Mouse (Mus musculus): Measurements from ENCODE around the gene Rin3.
A peak's percentile ranks its signal among the peaks of the same experiment; 100 is the strongest.
"Not testable (repeated sequence)": the region's sequence is repeated elsewhere in the genome, so short reads cannot be mapped to it uniquely, and the experiment has no call there.

Rin3 gene

DNA sequence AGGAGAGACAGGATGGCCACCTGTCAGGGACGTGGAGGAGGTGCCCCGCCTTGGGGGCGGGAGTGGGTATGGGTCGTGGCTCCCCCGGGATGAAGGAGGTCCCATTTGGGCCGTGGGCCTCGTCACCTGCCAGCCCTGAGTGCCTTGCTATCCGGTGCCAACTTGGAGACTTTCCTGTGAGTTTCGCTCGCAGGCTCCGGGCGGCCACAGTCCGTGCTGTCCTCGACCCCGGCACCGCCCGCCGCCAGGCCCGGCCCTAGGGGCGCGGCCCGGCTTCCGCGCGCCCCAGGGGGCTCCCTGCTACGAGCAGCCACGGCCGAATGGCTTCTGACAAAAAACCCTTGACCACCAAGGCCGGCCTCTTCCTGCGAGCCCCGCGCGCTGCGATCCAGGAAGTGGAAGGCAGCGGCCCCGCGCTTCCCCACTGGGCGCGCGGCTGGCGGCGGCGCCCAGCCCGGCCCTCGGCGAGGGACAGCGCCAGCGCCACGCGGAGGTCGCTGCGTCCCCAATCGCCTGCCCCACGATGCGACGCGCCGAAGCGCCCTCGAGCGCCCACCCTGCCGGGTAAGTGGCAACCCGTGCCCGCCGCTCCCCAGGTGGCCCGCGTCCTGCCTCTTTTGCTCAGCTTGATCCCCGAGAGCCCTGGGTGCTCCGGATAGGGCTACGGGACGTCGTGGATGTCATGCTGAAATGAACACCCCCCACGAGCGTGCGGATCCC, at the start of gene Rin3:
Gene Rin3, plus strand, starts transcription at position 286 of the 720 bp plus-strand sequence.
- no peak for DNase-seq (ENCODE audit: low read depth, low spot score)

DNA sequence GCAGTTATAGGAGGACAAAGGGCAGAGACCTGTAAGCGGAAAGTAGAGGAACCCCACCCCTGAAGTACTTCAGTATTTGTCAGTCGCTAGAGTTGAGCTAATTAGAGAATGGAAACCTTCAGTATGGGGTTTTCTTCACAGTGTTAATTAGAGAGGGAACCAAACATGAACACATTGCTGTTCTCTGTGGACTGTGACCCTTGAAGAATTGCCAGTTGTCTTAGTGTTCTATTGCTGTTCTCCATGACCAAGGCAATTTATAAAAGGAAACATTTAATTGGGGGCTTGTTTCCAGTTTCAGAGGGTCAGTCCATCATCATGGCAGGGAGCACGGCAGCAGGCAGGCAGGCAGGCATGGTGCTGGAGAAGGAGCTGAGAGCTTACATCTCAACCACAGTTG, 47.3 kb upstream of the Rin3 start:
- no peak for DNase-seq (ENCODE audit: low read depth, low spot score)

DNA sequence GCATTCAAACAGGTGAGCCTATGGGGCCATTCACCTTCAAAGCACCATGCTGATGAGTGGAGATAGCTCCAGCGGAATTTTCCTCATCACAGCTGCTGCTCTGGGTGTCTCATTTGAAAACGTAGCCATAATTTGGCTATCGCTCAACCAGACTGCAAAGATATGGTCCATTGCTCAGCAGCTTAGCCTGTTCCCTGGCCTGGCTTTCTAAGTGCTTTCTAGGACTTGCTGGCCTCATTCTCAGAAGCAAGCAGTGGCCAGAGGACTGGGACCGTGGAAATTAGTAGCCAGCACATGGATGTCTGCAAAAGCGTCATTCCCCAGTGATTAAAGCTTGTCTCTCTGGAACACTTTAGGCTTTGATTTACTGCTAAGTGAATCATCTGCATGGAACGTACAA, 46.5 kb upstream of the Rin3 start:
- DNase-seq (ENCODE audit: low read depth, low spot score), result no peak

DNA sequence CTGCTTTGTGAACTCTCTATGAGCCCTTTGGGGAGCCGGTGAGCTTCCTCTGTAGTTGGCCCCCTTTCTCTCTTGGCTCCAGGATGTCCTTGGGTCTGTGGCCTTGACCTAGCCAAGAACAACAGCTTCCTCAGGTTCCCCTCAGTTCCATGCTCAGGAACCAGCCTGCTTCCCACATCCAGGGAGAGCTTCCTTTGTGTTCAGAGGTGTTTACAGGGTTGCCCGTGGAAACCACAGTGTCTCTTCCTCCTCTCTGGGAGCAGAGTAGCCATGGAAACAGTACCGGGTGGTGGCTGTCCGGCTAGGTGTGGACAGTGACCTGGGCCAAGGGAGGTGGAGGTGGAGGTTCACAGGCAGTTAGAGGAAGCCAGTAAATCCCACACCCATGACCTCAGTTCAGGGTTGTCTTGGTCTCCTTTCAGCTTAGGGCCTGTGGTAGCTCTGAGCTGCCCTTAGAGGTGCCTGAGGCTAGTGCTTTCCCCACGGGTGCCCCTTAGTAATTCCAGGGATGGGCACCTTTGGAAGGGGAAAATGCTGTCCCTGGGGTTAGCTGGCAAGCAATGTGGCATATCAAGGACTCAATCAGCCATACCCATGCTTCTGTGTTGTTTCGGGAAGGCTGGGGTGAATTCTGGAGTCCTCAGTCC, 40.6 kb upstream of the Rin3 start:
- DNase-seq (ENCODE audit: low read depth, low spot score), result no peak

DNA sequence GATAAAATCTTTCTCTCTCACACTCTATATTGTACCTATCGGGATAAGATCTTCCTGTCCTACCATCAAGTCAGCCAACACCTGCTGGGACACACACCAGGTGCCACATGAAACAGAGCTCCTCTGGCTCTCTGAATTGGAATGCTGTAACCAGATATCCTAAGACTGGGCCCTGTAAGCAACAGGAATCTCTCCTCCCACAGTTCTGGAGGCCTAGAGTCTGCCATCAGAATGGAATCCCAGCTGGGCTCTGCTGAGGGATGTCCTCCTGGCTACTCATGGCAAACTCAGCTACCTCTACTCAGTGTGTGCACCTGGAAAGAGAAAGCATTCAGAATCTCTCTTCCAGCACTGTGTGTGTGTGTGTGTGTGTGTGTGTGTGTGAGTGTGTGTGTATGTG, 38.9 kb upstream of the Rin3 start:
- no peak for DNase-seq (ENCODE audit: low read depth, low spot score)

DNA sequence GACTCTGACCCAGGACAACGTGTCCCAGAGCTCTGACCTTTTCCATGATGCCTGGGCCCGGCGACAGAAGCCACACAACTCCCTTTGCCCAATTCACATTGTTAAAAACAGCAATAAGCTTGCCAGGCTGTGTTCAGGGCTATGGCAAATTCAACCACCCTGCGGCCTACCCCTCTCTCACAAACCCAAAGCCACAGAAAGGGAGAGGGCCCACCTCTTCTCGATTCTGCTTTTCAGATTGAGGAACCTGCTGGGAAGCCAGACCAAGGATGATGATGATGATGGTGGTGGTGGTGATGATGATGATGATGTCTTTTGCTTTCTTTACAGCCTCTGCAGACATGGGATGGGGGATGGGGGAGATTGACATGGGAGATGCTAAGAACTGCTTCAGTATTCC, 36.6 kb upstream of the Rin3 start:
- DNase-seq (ENCODE audit: low read depth, low spot score), result no peak

DNA sequence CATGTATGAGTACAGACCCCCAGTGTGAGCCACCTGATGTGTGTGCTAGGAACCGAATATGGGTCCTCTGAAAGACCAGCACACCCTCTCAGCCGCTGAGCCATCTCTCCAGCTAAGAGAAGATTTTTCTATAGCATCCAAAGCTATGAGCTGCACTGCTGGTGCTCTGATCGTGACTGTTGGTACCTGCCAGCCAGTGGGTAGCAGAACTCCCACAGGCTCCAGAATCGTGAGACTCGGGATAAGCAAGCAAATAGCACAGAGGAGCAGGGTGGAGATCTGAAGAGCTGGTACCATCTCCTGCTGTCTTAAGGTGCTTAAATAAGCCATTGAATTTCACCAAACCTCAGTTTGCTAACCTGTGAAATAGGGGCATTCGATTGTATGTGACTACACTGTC, 34.7 kb upstream of the Rin3 start:
- DNase-seq (ENCODE audit: low read depth, low spot score), result no peak

DNA sequence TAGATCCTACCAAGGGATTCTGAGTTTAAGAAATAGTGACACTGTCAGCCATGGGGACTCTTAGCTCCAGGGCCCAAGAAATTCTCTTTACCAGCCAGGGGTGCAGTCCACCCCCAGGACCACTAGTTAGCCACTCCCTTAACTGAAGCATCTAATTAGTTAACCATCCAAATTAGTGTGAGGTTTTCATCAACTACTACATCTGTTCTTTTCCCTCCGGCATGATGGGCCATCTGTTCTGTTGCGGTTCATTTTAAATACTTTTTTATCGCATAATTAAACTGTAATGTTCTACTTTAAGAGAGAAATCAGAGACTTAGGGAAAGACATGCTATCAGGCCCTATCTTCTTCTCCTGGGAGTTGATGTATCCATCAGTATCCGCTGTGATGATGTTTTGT, 32.5 kb upstream of the Rin3 start:
- peak; percentile 20 for DNase-seq (ENCODE audit: low read depth, low spot score)

DNA sequence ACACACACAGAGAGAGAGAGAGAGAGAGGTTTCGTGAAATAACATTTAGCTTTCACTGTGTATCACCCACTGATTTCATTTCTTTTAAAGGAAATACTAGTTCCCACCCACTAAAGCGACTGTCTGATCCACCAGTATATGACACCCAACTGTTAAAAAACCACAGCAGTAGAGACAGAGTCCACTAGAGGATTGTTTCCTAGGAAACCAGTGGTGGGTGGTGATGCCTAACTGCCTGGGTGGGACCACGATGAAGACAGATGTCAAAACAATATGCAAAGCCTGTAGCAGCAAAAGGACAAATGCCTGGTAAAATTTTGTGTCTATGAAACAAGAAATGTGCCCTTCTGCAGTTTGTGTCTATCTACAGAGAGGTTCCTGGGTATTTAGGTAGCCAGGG, 31.8 kb upstream of the Rin3 start:
- no peak for DNase-seq (ENCODE audit: low read depth, low spot score)

DNA sequence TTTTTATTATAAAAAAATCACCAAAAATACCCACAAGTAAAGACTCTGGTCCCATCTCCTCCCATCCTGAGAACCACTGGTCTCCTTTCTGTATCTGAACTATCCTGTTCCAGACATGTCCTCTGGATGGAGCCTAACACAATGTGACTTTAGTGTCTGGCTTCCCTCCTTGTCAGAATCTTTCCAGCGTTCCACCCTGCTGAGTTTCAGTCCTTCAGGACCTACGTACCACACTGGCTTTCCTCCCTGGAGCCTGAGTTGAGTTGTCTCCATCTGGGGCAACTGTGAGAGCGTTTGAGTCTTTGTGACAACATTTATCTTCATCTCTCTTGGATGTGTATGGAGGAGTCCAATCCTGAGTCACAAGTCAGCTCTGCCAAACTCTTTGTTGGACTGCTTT, 30.9 kb upstream of the Rin3 start:
- DNase-seq (ENCODE audit: low read depth, low spot score), result no peak

DNA sequence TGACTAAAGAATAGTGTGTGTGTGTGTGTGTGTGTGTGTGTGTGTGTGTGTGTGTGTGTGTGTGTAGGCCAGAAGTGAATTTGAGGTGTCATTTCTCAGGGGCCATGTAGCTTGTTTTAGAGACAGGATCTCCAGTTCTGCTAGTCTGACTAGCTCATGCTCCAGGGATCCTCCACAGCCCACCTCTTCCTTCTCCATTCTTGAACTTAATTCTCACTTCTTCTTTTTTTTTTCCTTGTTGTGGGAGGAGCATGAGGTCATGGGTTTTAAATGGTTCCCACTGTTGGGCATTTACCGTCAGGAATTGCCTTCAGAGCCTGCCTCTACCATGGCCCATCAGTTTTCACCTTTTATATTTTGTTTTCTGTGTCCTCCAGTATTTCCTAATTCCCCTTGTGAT, 30.3 kb upstream of the Rin3 start:
- DNase-seq (ENCODE audit: low read depth, low spot score), result no peak

DNA sequence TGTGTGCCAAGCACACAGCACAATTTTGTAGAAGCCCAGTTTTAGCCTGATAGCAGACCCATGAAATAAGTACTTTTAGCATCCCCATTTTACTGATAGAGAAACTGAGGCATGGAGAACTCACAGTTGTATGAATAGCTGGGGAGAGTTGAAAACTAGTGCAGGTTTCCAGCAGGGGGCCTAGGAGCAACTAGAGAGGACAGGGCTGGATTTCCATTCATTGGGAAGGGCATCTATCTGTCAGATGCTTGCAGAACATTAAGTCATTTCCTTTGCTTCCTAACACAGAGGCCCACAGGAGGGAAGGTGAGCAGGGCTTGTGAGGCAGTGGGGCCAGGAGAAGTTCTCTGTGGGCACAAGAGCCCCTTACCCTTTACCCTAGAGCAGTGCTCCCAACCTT, 27.8 kb upstream of the Rin3 start:
- no peak for DNase-seq (ENCODE audit: low read depth, low spot score)

DNA sequence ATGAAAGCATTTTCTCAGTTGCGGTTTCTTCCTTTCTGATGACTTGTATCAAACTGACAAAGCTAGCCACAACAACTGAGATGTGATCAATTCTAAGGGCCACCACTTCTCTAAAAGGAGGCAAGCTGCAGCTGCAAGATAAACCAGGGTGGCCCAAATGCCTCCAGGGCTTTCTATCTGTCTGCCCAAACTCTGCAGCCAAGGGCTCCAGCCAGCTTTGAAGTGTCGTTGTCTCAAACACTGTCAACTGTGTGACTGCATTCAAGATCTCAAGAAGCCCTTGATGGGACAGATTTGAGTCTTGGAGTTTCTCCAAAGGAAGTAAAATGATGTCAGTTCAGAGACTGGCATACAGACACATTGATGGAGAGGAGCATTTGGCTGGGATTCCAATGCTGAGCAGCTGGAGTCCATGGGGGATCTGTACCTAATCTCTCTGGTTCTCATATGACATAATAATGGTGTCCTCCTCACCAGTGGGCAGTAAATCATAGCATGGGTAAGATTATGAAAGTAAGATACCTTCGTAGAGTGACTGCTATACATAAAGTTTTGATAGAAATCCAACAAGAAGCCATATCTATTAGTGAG, 24.2 kb upstream of the Rin3 start:
- no peak for DNase-seq (ENCODE audit: low read depth, low spot score)

DNA sequence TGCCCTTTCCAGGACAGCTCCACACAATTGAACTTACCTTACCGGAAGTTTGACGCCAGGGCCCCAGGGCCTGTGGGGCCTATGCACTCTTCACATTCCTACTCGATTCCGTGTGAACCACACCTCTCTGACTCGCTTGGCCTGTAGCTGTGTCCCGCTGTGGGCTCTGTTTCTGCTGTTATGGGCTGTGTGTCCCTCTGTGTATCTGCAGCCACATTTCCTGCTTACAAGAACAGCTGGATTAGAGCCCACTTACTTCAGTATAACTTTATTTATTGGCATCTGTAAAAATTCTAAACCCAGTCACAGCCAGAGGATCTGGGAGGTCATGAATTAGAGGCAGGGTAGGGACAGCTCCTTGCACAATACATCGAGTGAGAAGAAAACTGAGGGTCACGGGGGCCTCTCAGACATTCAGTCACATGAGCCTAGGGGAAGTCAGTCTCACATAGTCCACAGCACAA, 20.9 kb upstream of the Rin3 start:
- DNase-seq (ENCODE audit: low read depth, low spot score), result no peak

DNA sequence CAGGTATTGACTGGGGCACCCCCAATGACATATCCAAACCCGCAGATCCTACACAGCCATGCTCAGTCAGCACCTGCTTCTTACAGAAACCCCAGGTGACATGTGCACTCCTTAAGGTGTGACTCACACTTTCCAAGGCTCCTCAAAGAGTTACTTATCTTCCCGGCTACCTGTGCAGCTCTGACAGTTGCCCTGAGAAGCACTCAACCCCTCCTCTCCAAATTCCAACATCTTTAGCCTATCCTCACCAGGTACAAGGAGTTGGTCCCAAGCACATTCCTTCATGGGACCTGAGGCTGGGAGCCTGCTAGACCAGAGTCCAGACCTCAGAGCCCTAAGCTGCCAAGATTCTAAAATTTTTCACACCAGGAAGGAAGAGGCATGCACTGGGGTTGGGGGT, 20.0 kb upstream of the Rin3 start:
- DNase-seq (ENCODE audit: low read depth, low spot score), result no peak

DNA sequence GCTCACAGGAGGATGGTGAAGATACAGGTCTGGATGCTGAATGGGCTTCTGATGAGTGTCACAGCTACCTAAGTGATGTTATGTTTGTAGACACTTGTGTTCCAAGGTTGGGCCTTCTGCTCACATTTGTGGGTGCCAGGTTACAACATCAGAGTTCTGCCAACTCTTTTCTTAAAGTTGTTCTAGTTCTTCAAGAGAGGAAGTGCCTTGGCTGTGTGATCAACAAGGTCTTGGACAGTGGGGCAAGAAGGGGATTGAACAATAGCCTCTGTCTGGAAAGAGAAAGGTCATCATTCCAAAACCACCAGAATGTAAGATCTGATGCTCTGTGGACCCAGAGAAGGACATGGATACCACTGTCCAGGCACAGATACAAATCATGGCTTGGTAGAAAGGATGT, 19.6 kb upstream of the Rin3 start:
- no peak for DNase-seq (ENCODE audit: low read depth, low spot score)

DNA sequence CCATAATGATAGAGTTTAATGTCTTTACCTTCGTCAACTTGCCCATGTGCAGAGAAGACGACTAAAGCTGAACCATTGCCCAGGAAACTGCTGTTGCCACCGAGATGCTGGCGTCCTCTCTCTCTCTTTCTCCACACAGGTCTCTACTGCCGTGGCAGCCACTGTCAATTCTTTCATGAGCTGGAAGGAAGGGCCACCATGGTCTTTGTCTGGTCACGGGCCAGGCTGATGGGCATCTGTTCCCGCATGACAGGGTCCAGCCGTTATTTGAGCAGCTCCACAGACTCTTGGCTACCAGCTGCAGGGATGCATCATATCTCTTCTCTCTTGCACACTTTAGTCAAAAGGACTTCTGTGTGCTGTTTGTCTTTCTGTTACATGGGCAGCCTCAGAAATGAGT, 16.4 kb upstream of the Rin3 start:
- DNase-seq (ENCODE audit: low read depth, low spot score), result no peak

DNA sequence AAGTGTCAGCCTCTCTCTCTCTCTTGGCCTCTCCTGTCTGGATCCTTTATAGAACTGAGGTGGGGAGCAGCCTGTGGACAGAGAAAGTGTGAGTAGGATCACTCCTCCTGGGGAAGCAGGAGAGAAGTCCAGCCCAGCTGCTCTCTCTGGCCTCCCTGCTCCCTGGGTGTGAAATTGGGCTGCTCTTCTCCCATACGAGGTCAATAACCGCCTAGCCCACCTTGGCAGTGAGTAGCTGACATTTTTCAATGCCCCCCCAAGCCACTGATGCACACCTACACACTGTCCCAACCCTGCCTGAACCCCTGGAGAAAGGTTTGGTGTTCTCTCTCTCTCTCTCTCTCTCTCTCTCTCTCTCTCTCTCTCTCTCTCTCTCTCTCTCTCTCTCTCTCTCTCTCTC, 13.7 kb upstream of the Rin3 start:
- DNase-seq (ENCODE audit: low read depth, low spot score), result no peak

DNA sequence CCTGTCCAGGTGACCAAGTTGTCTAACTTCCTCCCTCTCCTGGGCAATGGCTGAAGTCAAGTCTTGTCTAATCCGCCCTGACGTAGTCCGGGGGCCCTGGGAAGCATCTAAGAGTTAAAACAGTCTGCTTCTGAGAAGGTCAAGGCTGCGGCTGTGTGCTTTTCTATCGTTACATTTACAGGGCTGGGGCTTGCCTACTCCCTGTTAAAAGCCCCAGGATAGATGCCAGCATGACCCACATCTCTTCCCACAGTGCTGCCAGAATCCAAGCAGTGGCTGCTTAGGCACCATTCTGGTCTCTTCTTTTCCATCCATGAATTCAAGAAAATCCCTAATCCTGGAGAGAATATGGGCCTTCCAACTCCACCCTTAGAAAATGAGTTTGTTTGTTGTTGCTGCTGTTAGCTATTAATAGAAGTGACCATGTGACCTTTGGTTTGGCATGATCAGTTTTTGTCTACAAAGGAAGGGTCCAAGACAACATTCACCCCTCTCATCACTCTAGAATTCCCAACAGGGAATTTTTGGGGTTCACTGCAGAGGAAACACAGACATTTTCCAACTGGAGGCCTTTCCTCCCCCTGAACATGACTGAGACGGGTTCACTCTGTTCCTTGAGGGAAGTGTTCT, 12.0 kb upstream of the Rin3 start:
- DNase-seq (ENCODE audit: low read depth, low spot score), result no peak

DNA sequence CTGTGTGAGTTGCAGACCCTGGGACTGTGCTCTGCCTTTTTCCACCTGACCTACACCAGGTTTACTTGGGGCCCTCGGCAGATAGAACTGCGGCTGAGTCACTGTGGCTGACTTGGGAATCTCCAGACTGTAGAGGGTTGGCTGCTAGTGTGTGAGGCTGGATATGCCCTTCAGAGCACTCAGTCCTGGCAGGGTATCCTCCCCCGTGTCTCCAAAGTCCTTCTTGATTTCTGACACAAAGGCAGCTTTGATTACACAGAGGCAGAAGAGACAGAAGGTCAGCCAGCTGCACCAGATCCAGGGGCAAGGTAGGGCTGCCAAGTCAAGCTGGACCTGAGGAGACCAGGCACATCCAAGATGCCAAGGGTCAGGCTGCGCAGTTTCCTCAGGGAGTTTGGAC, 11.4 kb upstream of the Rin3 start:
- no peak for DNase-seq (ENCODE audit: low read depth, low spot score)

DNA sequence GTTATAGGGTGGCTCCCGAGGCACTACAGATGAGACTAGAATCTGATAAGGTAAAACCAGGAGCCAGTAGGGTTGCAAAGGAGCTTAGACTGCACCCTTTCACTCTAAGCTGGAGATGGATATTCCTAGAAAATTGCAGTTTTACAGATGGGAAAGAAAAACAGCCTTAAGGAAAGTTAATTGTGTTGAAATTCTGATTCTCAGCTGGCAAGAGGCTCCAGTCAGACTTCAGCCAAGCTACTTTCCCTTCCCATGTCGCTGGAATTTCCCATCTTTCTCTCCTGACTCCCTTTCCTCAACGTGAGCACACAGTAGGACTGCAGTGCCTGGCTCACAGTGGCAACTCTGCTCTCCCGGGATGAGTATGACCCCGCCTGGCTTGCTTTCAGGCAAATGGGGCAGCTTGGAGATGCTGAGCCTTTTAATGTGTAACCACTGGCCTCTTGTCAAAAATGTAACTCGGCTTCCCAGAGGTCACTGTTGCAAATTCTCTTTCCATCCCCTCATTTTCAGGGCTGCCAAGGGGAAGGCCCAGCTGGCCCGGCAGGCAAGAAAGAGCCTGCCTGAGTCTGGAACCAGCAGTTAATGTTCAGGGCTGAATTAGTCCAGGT, 6.9 kb upstream of the Rin3 start:
- DNase-seq (ENCODE audit: low read depth, low spot score), result no peak

DNA sequence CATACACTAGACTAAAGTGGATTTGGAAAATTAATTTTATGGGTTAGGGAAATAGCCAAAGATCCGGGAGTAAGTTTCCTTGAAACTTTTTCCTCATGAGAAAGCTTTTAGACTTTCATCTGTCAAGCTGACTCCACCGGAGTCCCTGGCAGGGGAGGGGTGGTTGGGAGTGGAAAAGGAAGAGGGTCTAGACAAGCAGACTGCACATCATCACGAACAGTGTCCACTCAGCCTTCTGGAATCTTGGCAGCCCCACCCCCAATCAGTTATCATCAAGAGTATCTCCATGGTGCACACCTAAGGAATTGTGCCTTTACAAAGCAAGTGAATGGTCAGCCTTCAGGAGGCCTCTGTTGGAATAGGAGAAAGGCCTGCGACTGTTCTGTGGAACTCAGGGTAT, 2.6 kb upstream of the Rin3 start:
- not testable (repeated sequence) for DNase-seq (ENCODE audit: low read depth, low spot score)
